Mouse (Mus musculus): ENCODE measurements around the gene Phtf2. TPM values are rescaled to one million over a fixed set of nuclear protein-coding genes. Genes with fewer than 3 reads are reported as not detected.
A peak's percentile ranks its signal among the peaks of the same experiment; 100 is the strongest.

The Phtf2 gene
- total and polyA plus RNA-seq, 2 experiments from 2014 or later = 39.2 to 50.9 TPM

DNA sequence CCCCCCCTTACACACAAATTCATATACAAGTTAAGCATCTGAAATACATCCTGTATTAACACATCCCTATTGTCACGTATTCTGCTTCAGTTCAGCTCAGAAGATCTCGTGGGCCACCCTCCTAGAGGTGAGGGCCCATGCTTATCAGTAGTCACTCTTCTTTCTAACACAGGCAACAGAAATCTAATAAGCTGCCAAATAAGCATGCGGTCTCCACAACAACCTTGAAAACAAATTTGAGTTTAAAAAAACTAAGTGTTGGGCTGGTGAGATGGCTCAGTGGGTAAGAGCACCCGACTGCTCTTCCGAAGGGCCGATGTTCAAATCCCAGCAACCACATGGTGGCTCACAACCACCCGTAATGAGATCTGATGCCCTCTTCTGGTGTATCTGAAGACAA, 24.3 kb upstream of the Phtf2 start:
- 93% methylated on average over 7 of the region's 7 CpGs for WGBS
- DNase-seq (ENCODE audit: low spot score) (no peak), ATAC-seq (ENCODE audit: insufficient read depth, low read depth) (no peak)
- Histone ChIP-seq H3K9ac (replicated peaks; ENCODE audit: low read depth, low read length) (no peak overlapping the region), H3K4me1 (ENCODE audit: control insufficient read depth, insufficient read depth) (0 out of 2 replicates have a peak, but pooled peaks cover 3% of the 10 kb centered on the region), H3K36me3 (replicated peaks; ENCODE audit: control insufficient read depth, insufficient read depth, low read length) (peaks cover 38% of the 10 kb centered on the region), H3K27ac (ENCODE audit: low read depth) (no peak overlapping the region), H3K4me3 (ENCODE audit: low read depth, low read length) (no peak overlapping the region), H3K27me3 (ENCODE audit: control insufficient read depth, insufficient read depth, low read length) (no peaks in the 10 kb centered on the region), H3K4me2 (ENCODE audit: low read depth, low read length) (no peak overlapping the region), H3K9me3 (replicated peaks; ENCODE audit: control insufficient read depth, low read length) (no peaks in the 10 kb centered on the region)
- TF ChIP-seq CTCF (IDR thresholded peaks at IDR 0.05; ENCODE audit: low read depth) (no peak), EP300 (IDR thresholded peaks at IDR 0.05; ENCODE audit: low read depth) (no peak)

DNA sequence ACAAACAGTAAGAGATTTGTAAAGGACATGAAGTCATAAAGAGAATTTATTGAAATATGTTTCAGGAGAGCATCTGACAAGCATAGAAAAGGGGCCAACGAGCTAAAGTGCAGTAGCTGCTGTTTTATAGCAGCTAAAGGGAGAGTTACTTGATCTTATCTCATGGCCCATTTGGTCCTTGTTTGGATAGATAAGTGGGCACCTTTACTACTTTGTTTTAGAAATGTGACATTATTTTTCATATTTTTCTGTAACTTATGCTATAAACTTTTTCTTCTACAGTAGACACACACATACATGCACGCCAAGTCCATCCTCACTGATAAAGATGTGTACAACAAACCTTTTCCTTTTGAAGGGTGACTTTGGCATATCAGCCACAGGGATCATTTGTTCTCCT, 23.5 kb upstream of the Phtf2 start:
- peaks cover 44% of the 10 kb centered on the region for H3K36me3 ChIP-seq (replicated peaks; ENCODE audit: control insufficient read depth, insufficient read depth, low read length)
- H3K4me1 ChIP-seq (ENCODE audit: control insufficient read depth, insufficient read depth) = 0 out of 2 replicates have a peak, but pooled peaks cover 3% of the 10 kb centered on the region
- no peak overlapping the region for H3K4me3 ChIP-seq (ENCODE audit: low read depth, low read length)
- no peak overlapping the region for H3K9ac ChIP-seq (replicated peaks; ENCODE audit: low read depth, low read length)
- no peak overlapping the region for H3K27ac ChIP-seq (ENCODE audit: low read depth)
- 79% methylated on average over 2 of the region's 2 CpGs for WGBS
- no peak for TF ChIP-seq EP300 (IDR thresholded peaks at IDR 0.05; ENCODE audit: low read depth)
- TF ChIP-seq CTCF (IDR thresholded peaks at IDR 0.05; ENCODE audit: low read depth) = no peak
- no peak for ATAC-seq (ENCODE audit: insufficient read depth, low read depth)
- H3K9me3 ChIP-seq (replicated peaks; ENCODE audit: control insufficient read depth, low read length) = no peaks in the 10 kb centered on the region
- DNase-seq (ENCODE audit: low spot score) = no peak
- no peaks in the 10 kb centered on the region for H3K27me3 ChIP-seq (ENCODE audit: control insufficient read depth, insufficient read depth, low read length)
- no peak overlapping the region for H3K4me2 ChIP-seq (ENCODE audit: low read depth, low read length)

DNA sequence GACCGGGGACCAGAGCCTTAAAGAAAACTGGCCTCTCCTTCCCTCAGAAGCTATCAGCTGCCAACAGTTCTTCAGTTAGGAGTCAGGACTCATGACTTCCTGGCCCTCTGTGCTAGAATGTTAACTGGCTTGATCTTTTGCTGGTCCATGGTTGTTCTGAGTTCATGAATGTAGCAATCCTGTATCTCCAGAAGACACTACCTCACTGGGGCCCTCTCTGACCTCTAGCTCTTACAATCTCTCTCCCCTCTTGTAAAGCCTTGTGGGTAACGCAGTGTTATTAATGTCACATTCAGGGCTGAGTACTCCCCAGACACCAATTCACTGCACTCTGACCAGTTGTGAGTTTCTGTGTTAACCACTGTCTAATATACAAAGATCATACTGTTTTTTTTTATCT, 22.7 kb upstream of the Phtf2 start:
- Histone ChIP-seq H3K27me3 (ENCODE audit: control insufficient read depth, insufficient read depth, low read length) (no peaks in the 10 kb centered on the region), H3K27ac (ENCODE audit: low read depth) (no peak overlapping the region), H3K9me3 (replicated peaks; ENCODE audit: control insufficient read depth, low read length) (no peaks in the 10 kb centered on the region), H3K4me1 (ENCODE audit: control insufficient read depth, insufficient read depth) (0 out of 2 replicates have a peak, but pooled peaks cover 3% of the 10 kb centered on the region), H3K4me3 (ENCODE audit: low read depth, low read length) (no peak overlapping the region), H3K36me3 (replicated peaks; ENCODE audit: control insufficient read depth, insufficient read depth, low read length) (peaks cover 44% of the 10 kb centered on the region), H3K9ac (replicated peaks; ENCODE audit: low read depth, low read length) (no peak overlapping the region), H3K4me2 (ENCODE audit: low read depth, low read length) (no peak overlapping the region)
- ATAC-seq (ENCODE audit: insufficient read depth, low read depth) (no peak), DNase-seq (ENCODE audit: low spot score) (no peak)
- 70% methylated on average over 2 of the region's 2 CpGs for WGBS
- TF ChIP-seq EP300 (IDR thresholded peaks at IDR 0.05; ENCODE audit: low read depth) = no peak
- TF ChIP-seq CTCF (IDR thresholded peaks at IDR 0.05; ENCODE audit: low read depth) = no peak

DNA sequence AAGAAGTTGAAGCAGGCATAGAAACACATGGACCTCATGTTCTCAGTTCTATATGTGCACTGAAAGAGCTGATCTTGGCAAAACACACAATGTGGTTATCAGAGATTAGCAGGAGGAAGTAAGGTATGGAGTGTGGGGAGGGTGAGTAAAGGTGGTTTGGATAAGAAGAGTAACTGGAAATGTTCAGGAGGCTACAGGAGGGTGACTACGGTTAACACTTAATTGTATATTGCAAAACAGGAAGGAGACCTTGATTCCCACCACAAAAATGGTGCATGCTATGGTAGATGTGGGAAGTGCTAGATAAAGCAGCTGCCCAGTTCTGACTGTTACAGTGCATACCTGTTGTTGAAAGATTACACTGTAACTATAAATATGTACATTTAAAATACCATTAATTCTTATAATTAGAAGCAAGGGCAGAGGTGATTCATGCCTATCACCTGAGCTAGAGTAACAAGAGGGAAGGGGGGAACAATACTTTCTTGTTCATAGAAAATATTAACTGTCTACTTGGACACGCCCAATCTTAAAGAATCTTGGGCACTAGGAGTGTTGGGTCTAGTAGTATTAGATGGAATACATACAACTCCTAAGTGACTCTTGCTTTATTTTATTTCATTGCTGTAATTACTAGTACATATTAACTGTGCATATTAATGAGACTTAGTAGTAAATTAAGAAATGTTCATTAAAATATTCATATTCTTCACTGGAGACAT, 15.7 kb upstream of the Phtf2 start:
- H3K9me3 ChIP-seq (replicated peaks; ENCODE audit: control insufficient read depth, low read length) = no peaks in the 10 kb centered on the region
- H3K4me1 ChIP-seq (ENCODE audit: control insufficient read depth, insufficient read depth) = no peaks in the 10 kb centered on the region
- DNase-seq (ENCODE audit: low spot score) (no peak), ATAC-seq (ENCODE audit: insufficient read depth, low read depth) (no peak)
- 74% methylated on average over 2 of the region's 2 CpGs for WGBS
- no peak overlapping the region for H3K4me3 ChIP-seq (ENCODE audit: low read depth, low read length)
- peaks cover 46% of the 10 kb centered on the region for H3K36me3 ChIP-seq (replicated peaks; ENCODE audit: control insufficient read depth, insufficient read depth, low read length)
- no peak for TF ChIP-seq CTCF (IDR thresholded peaks at IDR 0.05; ENCODE audit: low read depth)
- TF ChIP-seq EP300 (IDR thresholded peaks at IDR 0.05; ENCODE audit: low read depth) = no peak
- H3K9ac ChIP-seq (replicated peaks; ENCODE audit: low read depth, low read length) = no peak overlapping the region
- no peak overlapping the region for H3K4me2 ChIP-seq (ENCODE audit: low read depth, low read length)
- no peak overlapping the region for H3K27ac ChIP-seq (ENCODE audit: low read depth)
- H3K27me3 ChIP-seq (ENCODE audit: control insufficient read depth, insufficient read depth, low read length) = no peaks in the 10 kb centered on the region

DNA sequence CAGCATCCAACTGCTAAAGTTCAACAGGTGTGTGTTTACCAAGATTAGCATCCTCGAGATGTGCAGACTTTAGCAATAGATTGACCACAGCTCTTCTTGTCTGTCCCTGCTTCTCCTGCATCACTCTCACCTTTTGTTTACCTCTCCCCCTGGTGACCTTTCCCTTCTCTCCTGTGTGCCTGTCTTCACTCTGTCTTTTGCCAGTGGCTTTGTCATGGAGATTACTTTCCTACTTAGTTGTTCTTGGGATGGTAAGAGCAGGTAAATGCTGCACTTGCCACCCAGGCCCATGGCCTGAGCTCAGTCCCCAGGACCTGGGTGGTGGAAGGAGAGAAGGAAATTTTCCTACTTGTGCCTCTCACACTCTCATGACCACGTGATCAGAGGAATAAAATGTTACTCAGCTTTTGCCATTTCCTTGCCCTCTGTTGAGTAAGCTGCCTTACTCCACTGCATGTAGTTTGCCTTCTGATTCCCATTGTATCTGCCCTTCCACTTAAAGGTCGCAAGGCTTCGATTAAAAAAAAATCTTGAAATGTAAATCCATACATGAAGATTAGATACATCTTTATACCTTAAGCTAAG, 2.2 kb upstream of the Phtf2 start:
- DNase-seq (ENCODE audit: low spot score) = no peak
- peak overlapping the region; percentile 85 for H3K4me2 ChIP-seq (ENCODE audit: low read depth, low read length)
- no peaks in the 10 kb centered on the region for H3K9me3 ChIP-seq (replicated peaks; ENCODE audit: control insufficient read depth, low read length)
- TF ChIP-seq EP300 (IDR thresholded peaks at IDR 0.05; ENCODE audit: low read depth) = no peak
- no peak for TF ChIP-seq CTCF (IDR thresholded peaks at IDR 0.05; ENCODE audit: low read depth)
- H3K4me3 ChIP-seq (ENCODE audit: low read depth, low read length) = no peak overlapping the region
- H3K27me3 ChIP-seq (ENCODE audit: control insufficient read depth, insufficient read depth, low read length) = no peaks in the 10 kb centered on the region
- H3K27ac ChIP-seq (ENCODE audit: low read depth) = no peak overlapping the region
- H3K36me3 ChIP-seq (replicated peaks; ENCODE audit: control insufficient read depth, insufficient read depth, low read length) = no peaks in the 10 kb centered on the region
- peaks cover 12% of the 10 kb centered on the region for H3K4me1 ChIP-seq (ENCODE audit: control insufficient read depth, insufficient read depth)
- ATAC-seq (ENCODE audit: insufficient read depth, low read depth) = no peak
- H3K9ac ChIP-seq (replicated peaks; ENCODE audit: low read depth, low read length) = 0 out of 2 replicates have a peak overlapping the region, but pooled peaks have one; percentile 74
- WGBS = 65% methylated on average over 4 of the region's 4 CpGs

Data from heart, postnatal 0 days (tissue).